Mouse (Mus musculus) fat pad, adult 2 months (tissue): ENCODE results near the gene Higd1a.

Experiments
- DNase-seq: peaks from one replicate; pipeline ENCODE4 v3.0.0-alpha.2; 2011; ENCODE audit warnings: low read depth, low spot score; ENCODE audit errors: extremely low read depth

The Higd1a gene

DNA sequence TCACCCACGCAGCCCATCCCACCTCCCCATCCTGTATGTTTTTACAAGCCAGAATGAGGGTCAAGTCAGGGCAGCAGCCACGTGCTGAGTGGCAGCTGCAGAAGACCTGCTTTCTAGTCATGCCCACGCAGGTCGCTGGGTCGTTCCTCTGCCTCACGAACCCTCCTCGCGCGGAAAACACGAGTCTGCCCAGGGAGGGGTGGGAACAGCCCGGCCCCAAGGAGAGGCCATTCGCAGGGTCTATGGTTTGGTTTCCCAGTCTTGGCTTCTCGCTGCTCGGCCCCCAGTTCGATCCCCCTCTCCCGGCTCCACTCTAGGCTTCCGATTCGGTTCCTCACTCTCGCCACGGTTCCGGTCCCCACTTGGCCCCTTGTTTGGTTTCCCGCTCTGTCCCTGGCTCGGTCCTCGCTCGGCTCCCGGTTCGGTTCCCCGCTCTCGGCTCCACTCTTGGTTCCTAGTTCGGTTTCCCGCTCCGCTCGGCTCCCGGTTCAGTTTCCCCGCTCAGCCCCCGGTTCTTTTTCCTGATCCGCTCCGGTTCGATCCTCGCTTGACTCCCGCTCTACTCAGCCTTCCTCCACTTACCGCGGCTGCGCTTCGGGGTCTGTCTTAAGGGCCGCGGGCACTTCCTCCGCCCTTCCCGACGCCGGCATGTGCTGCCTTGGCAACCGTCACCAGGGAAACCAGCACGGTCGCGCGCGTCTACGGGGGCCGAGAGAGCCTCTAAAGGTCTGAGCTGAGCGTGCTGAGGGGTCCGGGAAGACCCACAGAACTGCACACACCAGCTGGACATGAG lies 19.1 kb downstream of the Higd1a start, which contains the start of gene Ccdc13:
Gene Ccdc13, minus strand, starts transcription at position 633 of the 793 bp plus-strand sequence.
- no peak for DNase-seq

DNA sequence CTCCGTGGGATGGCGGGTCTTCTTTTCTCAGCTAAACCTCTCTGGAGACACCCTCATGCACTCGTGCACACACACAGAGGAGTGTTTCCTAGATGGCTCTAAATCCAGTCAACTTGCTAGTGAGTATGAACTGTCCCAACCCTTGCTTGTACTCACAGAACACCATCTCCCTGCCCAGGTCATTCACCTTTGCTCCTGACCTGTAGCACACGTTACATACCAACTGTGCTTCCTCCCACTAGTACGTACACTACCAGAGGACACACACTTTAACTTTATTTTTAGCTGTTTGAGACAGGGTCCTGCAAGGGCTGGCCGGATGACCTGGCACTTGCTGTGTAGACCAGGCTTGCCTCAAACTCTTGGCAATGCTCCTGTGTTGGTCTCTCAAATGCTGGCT lies 20.2 kb downstream of the Higd1a start:
- no peak for DNase-seq

DNA sequence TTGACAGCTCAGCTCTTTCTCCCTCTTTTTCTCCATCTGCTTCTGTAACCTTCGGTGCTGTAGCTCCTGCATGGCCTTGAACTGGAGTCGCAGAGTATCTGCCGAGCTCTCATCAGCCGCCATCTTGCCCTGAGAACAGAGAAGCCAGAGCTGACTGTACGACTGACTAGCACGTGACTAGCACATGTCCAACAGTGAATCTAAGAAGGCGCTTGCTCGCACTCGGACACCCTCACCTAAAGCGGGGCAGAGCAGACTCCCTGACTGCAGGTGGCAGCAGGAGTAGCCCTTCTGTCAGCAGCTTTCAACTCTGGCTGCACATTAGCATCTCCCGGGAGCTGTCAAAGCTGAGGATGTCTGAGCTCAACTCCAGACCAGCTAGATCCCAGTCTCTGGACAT lies 24.3 kb downstream of the Higd1a start:
- DNase-seq, result no peak

DNA sequence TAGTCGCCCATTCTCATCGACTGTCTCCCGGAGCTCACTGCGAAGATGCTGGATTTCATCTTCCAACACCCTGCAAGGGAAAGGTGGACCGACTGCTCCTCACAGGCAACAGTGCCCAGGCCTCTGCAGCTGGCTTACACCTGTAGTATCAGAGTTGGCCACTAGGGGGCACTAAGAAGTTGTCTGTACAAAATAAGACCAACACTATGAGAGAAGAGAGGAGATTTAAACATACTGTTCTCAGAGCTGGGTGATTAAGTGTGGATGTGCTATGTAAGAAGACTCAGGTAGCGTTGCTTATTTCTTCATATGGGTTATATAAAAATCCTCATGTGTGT lies 27.2 kb downstream of the Higd1a start:
- DNase-seq, result no peak

DNA sequence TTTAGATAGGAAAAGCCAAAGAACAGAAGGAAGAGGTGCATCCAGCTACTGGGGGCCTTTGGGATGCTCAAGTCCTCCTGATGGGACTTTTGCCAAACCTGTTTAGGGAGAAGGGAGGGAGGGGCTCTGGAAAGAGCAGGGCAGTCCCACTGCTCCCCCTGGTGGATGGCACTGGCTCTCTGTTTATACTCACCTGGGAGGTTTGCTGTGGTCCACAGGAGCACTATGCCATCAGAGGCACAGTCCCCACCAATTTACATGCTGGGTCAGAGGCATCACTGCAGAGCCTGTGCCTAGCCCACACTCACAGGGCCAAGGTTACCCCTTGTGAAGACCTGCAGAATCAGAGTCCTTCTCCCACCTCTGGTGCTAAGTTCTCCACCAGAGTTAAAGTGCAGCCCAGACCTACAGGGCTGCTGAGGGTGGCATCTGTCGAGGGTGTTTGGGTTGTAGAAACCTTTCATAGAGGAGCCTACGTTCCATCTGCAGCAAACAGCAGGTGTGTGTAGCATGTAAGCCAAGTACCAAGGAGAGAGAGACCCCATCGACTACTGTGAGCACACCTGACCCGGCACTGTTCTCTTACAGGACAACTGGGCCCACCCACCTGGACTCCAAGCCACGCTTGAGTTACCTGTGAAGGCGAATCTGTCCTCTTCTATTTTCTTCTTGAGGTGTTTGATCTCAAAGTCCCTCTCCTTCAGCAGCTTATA lies 27.8 kb downstream of the Higd1a start:
- no peak for DNase-seq

DNA sequence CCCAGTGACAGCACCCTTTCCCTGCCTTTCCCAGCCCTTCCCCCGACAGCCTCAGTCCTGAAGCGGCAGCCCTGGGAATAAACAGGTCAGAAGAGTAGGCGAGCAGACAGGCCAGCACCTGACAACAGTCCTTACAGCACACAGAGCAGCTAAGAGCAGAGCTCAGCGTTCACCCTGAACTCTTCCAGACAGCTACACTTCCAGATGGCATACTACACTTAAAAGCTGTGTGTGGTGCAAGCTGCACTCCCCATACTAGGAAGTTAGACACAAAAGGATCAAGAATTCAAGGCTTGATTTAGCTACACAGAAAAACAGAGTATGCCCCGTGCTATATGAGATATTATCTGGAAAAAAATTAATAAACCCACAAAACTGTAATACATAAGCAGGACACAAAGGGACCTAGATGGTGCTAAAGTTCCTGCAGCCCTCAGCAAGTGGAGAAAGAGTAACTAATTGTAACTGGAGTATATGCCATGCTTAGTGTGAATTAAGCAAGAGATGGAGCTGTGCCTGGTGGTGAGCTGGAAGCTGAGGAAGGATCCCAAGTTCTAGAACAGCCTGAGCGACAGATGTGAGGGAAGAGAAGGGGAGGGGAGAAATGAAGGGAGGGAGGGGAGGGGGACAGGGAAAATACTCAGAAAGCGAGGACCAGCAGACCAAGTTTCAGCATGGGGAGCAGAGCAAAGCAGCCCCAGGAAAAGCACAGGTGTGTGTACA lies 28.7 kb downstream of the Higd1a start:
- no peak for DNase-seq

DNA sequence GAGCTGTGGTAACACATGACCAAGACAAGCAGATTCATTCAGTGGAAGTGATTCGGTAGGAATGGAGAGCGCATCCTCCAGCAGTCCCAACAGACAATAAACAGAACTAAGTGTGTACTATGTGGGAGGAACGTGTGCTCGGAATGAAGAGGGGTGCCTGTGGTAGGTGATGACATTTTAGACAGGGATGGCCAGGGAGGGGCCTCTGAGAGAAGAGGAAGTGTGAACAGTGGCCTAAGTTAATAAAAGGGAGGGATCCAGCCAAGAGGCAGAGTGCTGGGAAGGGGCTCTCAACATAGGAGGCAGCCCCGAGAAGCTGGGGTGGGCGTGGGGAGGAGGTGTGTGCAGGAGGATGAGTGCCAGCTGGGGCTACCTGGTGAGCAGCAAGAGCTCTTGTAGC lies 29.8 kb downstream of the Higd1a start:
- DNase-seq, result no peak

DNA sequence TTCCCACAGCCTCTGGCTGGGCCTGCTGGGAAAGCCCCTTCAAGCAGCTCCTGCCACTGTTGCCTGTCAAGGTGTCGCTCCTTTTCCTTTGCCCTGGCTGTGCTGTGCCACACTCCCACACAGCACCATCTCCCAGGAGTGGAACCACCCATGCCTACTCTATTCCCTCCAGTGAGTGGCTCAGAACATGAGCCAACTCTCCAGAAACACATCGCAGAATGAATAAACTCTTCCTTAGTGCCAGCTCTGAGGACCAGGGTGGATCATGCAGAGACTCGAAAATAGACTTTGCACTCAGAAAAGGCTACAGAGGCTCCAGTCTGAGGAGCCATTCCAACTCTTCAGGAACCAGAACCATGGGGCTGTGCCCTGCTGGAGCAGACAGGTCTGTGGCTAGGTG lies 31.8 kb downstream of the Higd1a start:
- no peak for DNase-seq

DNA sequence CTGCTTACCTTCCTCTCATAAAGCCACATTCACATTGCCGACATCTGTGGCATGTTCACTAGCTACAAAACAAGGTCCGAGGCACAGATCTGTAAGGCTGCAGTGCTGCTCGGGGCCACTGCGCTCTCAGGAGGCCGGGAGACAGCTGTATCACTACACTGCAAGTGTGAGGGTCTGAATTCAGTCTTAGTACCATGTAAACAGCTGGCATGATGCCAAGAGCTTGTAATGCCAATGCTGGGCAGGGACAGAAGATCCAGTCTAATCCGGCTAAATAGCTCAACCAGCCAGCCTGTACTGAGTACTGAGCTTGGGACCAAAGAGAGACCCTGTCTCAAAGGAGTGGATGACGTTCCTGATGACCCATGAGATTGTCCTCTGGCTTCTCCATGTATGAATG lies 34.2 kb downstream of the Higd1a start:
- DNase-seq, result no peak

DNA sequence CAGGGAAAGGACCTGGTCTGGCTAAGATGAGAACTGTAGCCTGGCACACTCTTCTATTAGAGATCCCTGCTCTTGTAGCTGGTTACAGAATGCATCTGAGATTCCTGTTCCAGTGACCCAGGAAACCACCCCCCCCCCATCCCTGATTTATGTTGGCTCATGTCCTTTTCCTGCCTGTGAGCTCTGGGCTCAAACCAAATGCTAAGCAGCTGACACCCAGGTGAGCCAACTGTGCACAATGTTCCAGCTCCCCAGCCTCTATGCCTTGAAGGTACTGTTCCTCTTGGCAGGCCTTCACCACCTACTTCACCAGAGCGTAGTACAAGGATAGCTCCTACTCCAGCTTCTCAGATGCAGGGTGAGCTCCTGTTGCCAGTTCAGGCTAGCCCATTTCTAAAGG lies 35.1 kb downstream of the Higd1a start:
- DNase-seq, result peak; percentile 77

DNA sequence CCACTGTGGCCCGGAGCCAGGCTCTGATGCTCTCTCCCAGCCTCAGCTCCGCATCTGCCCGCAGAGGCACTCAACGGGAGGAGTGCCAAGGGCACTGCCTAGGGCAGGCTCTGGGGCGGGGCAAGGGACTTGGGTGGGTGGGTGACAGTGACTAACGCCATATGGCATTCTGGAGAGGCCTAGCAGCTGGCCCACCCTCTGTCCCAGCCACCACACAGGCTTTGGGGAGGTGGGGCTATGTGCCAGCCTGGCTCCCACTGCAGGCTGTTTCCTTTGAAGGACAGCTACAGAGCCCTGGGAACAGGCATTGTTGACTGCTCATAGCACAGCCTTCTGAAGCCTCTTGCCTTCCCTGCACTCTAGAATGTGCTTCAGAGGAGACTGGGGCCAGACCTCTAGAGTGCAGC lies 35.6 kb downstream of the Higd1a start:
- DNase-seq, result no peak

DNA sequence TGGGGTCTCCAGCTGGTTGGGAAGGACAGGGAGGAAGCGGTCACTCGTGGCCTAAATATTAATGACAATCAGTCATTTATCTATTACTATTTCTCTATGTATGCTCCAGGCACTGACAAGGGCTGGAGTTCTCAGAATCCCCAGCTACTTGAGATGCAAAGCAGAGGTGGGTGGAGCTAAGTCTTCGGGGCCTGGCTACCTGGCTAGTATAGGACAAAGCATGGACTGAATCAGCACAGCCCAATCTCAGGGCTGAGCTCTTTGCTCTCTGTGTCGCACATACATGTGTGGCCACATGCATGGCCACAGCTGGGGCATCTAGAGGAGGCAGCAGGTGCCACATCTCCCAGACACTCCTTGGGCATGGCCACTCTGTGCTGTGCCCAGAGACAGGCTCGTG lies 37.4 kb downstream of the Higd1a start:
- no peak for DNase-seq

DNA sequence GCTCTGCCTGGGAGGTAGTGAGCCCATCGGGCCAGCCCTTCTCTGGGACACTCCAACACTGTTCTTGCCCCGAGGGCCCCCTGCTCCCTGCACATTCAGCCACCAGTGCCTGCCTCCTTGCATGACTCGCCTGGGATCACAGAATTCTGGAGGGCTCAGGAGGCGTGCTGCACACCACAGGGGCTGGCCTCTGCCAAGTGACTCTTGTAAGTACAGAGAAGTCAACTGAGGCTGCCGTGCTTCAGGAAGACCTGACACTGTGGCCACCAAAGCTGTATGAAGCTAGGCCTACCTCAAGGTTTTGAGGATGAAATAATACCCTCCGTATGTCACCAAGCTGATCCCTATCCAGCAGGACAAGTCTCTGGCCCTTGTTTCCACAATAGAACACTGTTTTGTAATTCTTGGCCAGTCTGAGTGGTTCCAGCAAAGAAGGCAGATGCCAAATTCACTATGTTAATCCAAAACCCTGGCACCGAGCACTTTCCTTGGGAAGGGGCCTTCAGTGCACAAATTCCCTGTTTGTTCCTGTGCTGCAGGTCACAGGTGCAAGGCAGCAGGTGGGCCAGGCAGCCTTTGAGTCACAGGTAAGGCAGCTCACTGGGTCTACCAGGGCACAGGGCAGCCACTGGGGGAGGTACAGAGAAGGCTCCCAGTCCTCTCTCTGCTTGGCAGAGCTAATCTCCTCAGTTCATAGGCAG lies 38.2 kb downstream of the Higd1a start:
- peak; percentile 76 for DNase-seq

DNA sequence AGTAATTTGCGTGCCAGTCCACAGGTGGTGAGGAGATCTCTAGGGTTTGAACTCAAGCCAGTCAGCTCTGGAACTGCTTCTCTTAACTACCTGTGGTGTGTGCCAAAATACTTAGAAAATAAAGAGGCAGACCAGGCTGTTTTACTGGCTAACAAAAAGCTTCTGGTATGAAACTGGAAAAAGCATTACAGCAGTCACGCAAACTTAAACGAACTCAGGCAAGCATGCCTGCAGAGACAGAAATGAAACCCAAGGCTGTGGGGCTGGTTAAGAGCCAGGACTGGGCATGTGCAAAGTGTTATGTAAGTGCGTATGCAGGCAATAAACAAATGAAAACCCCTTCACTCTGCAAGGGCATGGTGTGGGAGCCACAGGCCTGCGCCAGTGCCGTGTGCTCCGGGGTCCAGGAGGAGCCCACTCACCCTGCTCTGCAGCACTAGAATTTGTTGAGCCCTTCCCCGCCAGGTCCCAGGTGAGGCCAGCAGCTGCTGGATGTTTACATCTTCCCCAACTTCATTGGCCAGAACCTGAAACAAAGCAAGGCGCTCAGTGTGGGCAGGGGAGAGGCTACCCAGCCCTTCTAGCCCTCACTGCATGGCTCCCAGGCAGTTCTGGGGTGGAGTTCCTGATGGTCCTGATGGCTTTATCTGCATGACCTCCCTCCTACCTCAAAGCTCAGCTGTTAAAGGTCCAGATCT lies 38.9 kb downstream of the Higd1a start:
- no peak for DNase-seq

DNA sequence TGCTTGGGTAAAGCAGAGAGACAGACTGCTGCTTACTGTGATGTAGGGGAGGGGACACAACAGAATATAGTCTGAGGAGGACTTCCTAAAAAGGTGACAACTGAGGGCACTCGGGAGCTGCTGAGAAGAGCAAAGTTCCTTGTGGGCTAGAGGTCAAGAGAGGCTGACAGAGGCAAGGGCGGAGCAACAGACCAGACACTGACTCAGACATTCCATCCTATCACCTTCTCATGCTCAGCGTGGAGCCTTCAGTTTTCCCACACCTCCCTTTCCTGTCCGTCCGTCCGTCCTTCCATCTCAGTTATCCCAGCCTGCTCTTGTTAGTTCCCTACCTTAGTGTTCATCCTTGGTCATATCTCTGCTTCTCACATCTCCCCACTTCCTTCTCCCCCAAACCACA lies 43.0 kb downstream of the Higd1a start:
- no peak for DNase-seq

DNA sequence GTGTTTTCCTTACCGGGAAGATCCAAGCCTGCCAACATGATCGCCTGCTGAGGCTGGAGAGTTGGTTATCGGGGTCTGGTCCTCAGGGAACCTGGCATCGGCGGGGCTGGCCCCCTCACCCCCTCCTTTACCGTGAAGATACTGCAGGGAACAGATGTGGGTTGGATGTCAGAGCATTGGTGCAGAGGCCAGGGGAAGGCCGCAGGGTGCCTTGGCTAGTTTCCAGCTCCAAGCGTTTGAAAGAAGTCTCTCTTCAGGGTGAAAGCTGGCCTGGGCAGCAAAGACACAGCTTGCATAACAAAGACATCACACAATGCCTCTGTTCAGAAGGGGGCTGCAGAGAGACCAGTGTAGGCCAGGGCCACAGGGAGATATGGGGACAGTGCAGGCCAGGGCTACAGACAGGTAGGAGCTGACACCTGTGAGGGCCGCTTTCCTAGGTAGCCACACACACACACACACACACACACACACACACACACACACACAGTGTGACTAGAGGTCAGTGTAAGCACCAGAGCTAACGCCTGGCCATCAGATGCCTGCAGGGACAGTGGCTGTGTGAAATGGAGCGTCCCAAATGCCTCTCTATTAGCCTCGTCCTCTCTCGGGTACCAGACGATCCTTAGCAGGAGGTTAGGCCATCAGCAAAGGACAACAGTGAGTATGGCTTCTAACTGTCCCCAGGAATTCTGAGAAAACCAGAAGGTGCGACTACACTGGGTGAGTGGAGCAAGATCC lies 47.9 kb downstream of the Higd1a start:
- DNase-seq, result no peak

DNA sequence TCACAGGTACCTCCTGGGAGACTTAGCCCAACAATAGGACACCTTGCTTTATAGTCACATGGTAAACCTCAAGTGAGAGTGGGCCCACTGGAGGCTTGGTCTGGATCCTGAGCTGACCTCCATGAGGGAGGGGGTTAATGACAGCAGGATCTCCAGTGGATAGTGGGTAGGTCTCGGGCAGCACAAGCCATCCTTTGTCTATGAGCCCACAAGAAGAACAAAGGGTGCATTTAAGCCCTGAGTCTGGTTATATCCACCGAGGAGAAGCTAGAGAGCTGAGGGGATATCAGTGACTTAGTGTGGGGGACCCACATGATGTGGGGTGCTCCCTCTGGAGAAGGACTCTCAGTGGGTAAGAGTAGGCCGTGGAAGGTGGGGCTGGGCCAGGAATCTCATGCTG lies 49.7 kb downstream of the Higd1a start:
- DNase-seq, result no peak

DNA sequence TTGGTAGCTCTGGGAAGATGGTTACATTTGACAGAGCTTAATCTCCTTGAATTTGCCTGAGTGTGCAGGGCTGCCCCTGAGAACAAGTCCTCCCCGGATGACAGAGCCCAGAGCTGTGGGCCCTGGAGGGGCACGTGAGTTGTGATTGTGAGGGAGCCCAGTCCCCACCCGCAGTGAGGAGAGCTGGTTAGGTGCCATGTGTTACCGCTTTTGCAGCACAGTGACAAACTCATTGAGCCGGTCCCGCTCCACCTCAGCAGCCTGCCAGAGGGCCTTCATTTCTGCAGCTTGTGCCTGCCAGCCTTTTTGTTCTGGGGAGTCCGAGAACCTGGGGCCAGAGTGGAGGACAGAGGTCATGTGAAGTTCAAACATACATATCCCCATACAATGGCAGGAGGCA lies 50.2 kb downstream of the Higd1a start:
- no peak for DNase-seq

DNA sequence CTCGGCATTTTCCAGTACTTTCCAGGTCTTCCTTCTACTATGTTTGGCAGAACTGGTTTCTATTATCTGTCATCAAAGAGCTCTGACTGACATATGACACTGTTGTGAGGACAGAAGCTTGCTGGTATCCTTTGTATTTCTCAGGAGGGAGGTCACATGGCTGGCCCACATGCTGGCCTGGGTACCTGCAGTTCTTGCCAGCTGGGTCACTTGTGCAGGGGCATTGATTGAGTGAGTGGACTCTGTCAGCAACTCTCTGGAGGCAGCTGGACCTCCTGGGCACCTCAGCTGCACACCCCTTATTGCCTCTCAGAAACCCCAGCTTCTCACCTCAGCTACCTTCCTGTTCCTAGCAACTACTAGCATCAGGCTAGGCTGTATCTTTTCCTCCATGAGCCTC lies 50.6 kb downstream of the Higd1a start:
- DNase-seq, result no peak

DNA sequence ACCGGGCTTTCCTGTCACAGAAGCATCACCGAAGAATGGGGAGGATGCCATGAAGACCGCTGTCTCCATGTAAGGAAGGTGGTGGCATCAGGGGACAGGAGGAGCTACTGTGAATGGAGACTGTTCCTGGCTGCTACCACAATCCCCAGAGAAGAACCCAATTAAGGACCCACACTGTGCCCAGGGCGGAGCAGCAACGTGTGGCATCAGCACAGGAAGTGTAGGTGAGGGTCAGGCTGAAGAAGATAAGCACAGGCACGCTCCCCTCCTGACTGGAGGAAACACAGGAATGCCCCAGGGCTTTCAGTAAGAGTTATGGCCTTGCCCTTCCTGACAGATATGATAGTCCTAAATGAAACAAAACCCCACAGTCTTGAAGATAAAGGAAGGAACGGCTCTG lies 55.4 kb downstream of the Higd1a start:
- DNase-seq, result no peak
